Mouse (Mus musculus) C2C12 (cell line): Measurements from ENCODE around the gene Bcar3.

Experiments
- CEBPB ChIP-seq: IDR thresholded peaks from one replicate; pipeline ENCODE4 v1.6.1; 2011; ENCODE audit warnings: low read depth, mild to moderate bottlenecking, control low read depth, moderate library complexity
- CTCF ChIP-seq: IDR thresholded peaks from one replicate; pipeline ENCODE4 v1.5.1; 2011; ENCODE audit not compliant: control insufficient read depth, insufficient read depth, insufficient read length
- MAX ChIP-seq: IDR thresholded peaks from one replicate; pipeline ENCODE4 v1.6.1; 2011; ENCODE audit warnings: mild to moderate bottlenecking, control low read depth
- MYOD1 ChIP-seq: IDR thresholded peaks from one replicate; pipeline ENCODE4 v1.6.1; 2011; ENCODE audit warnings: low read depth; ENCODE audit not compliant: control insufficient read depth, insufficient read length
- MYOG ChIP-seq: IDR thresholded peaks from one replicate; pipeline ENCODE4 v1.6.1; 2011; ENCODE audit not compliant: control insufficient read depth, insufficient read length; ENCODE audit errors: extremely low read depth
- USF1 ChIP-seq: IDR thresholded peaks from one replicate; pipeline ENCODE4 v1.6.1; 2011; ENCODE audit warnings: low read depth, mild to moderate bottlenecking, control low read depth, moderate library complexity

DNA sequence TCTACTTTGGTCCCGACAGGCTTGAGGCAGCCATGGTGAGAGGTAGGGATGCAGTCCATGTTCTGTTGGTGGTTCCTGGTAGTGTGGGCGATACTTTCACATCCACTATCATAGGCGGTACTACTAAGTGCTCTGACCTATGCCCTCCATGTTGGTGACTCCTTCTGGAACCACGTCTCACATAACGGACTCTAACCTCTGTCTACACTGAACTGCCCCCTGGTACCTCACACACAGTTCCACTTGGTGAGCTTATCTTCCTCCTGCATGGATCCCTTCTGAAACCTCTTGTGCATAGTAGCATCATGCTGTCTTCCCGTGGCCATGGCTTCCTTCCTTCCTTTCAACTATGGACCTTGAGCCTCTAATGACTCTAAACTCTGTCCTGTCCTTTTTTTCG lies 129.7 kb downstream of the Bcar3 start:
- TF ChIP-seq CTCF (no peak), MYOD1 (no peak), USF1 (no peak), MYOG (no peak), MAX (no peak), CEBPB (no peak)
